Mouse (Mus musculus): Measurements from ENCODE around the gene Dnm3. TPM values are rescaled to one million over a fixed set of nuclear protein-coding genes. Genes with fewer than 3 reads are reported as not detected.

Gene Dnm3
- total and polyA plus RNA-seq, 3 experiments = not detected

DNA sequence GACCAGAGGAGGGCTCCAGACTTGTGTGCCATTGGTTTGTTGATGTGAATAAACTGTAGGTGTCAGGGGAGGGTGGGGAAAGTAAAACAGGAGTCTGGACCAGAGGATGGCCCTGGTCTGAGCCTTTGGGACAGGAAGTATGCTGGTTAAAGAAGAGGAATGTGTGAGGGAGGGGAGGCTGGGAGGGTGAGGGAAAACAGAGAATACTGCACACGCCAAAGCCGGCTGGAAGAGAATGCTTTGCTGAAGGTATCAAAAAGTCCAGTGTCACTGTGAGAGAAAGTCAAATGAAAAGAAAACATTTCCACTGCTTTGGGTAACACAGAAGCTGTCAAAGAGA is 234.2 kb downstream of the Dnm3 start:
- Histone ChIP-seq H3K27ac (ENCODE audit: control insufficient read depth, low read depth, low read length) (no peak overlapping the region), H3K4me1 (ENCODE audit: control insufficient read depth in 1 of 2, insufficient read depth in 2 of 2, low read length in 2 of 2) (no peaks in the 10 kb centered on the region)

DNA sequence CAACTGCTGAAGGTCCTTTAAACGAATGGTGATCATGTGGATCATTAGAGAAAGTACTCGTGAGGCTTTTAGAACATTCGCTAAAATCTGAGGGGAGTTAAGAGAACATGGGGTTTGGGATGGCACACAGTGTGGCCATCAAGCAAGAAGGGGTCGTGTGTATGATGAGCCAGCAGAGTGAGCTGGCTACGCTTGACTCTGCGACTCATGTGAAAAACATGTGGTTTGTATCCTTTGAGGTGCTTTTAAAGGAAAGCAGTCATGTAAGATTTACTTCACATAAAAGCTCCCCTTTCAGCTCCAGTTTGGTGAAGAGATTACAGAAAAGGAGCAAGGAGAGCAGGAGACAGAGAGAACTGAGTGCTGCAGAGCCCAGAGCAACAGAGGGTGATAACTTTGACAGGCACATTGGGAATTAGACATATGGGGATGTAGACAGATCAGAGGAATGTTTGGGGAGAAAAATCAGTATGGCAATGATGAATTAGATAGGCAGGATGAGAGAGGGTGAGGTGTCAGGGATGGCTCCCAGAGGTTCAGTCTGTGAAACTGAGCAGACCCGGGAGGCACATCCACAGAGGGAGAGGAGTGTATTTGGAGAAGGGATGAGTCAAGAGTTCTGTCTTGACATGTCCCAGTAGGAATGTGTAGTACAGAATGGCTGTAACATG is 234.7 kb downstream of the Dnm3 start:
- Histone ChIP-seq H3K4me3 (ENCODE audit: control insufficient read depth in 1 of 2, insufficient read depth in 1 of 2, low read depth in 2 of 2, low read length in 2 of 2) (no peak overlapping the region), H3K9me3 (replicated peaks; ENCODE audit: insufficient read depth, low read length) (no peaks in the 10 kb centered on the region), H3K9ac (ENCODE audit: control insufficient read depth, low read depth, low read length, poor library complexity, severe bottlenecking) (no peak overlapping the region), H3K36me3 (ENCODE audit: control insufficient read depth in 1 of 2, insufficient read depth in 2 of 2, low read length in 2 of 2) (no peaks in the 10 kb centered on the region), H3K79me2 (ENCODE audit: control insufficient read depth, insufficient read depth, low read length, poor library complexity) (no peaks in the 10 kb centered on the region), H3K27me3 (ENCODE audit: control insufficient read depth in 1 of 2, insufficient read depth in 2 of 2, low read length in 2 of 2) (no peaks in the 10 kb centered on the region), H3K27ac (ENCODE audit: control insufficient read depth, low read depth, low read length) (no peak overlapping the region), H3K4me1 (ENCODE audit: control insufficient read depth in 1 of 2, insufficient read depth in 2 of 2, low read length in 2 of 2) (no peaks in the 10 kb centered on the region)
- TF ChIP-seq MAFK (IDR thresholded peaks at IDR 0.05; ENCODE audit: borderline replicate concordance, low read depth, low read length) = no peak
- no peak for TF ChIP-seq SIN3A (IDR thresholded peaks at IDR 0.05; ENCODE audit: low read length)
- no peak for TF ChIP-seq TCF12 (IDR thresholded peaks at IDR 0.05; ENCODE audit: low read depth, low read length)
- TF ChIP-seq RCOR1 (IDR thresholded peaks at IDR 0.05; ENCODE audit: low read depth, low read length) = no peak
- TF ChIP-seq POLR2A (IDR thresholded peaks at IDR 0.05; ENCODE audit: control insufficient read depth in 1 of 2, insufficient read depth in 1 of 2, low read depth in 1 of 2, low read length in 2 of 2, poor library complexity in 1 of 2) = no peak
- TF ChIP-seq GABPA (IDR thresholded peaks at IDR 0.05; ENCODE audit: low read depth, low read length) = no peak
- no peak for TF ChIP-seq GATA1 (IDR thresholded peaks at IDR 0.05; ENCODE audit: low read depth, low read length)
- no peak for TF ChIP-seq CTCF (IDR thresholded peaks at IDR 0.05 in 2 of 3, conservative IDR thresholded peaks at IDR 0.05 in 1 of 3; ENCODE audit: control insufficient read depth in 1 of 3, insufficient read depth in 1 of 3, low read depth in 2 of 3, low read length in 3 of 3, poor library complexity in 1 of 3, severe bottlenecking in 1 of 3)
- no peak for DNase-seq (ENCODE audit: low read depth, low spot score)

More for the DNA sequence above, 234.2 kb downstream of the Dnm3 start:
- H3K9me3 ChIP-seq (replicated peaks; ENCODE audit: insufficient read depth, low read length) = no peaks in the 10 kb centered on the region
- H3K36me3 ChIP-seq (ENCODE audit: control insufficient read depth in 1 of 2, insufficient read depth in 2 of 2, low read length in 2 of 2) = no peaks in the 10 kb centered on the region
- H3K4me3 ChIP-seq (ENCODE audit: control insufficient read depth in 1 of 2, insufficient read depth in 1 of 2, low read depth in 2 of 2, low read length in 2 of 2) = no peak overlapping the region
- no peaks in the 10 kb centered on the region for H3K79me2 ChIP-seq (ENCODE audit: control insufficient read depth, insufficient read depth, low read length, poor library complexity)
- no peak for TF ChIP-seq MAFK (IDR thresholded peaks at IDR 0.05; ENCODE audit: borderline replicate concordance, low read depth, low read length)
- no peak for TF ChIP-seq ETS1 (IDR thresholded peaks at IDR 0.05; ENCODE audit: low read depth, low read length)
- no peak for TF ChIP-seq TAL1 (IDR thresholded peaks at IDR 0.05; ENCODE audit: low read length)
- no peak for TF ChIP-seq MAX (IDR thresholded peaks at IDR 0.05; ENCODE audit: low read length)
- no peak for TF ChIP-seq TBP (IDR thresholded peaks at IDR 0.05; ENCODE audit: low read depth, low read length)
- no peak for TF ChIP-seq USF2 (IDR thresholded peaks at IDR 0.05; ENCODE audit: borderline replicate concordance in 1 of 2, insufficient read depth in 1 of 2, low read depth in 1 of 2, low read length in 2 of 2)
- TF ChIP-seq JUND (IDR thresholded peaks at IDR 0.05; ENCODE audit: low read depth, low read length) = no peak
- H3K9ac ChIP-seq (ENCODE audit: control insufficient read depth, low read depth, low read length, poor library complexity, severe bottlenecking) = no peak overlapping the region
- no peaks in the 10 kb centered on the region for H3K27me3 ChIP-seq (ENCODE audit: control insufficient read depth in 1 of 2, insufficient read depth in 2 of 2, low read length in 2 of 2)
- no peak for DNase-seq (ENCODE audit: low read depth, low spot score)

- no peaks in the 10 kb centered on the region for H3K4me1 ChIP-seq (ENCODE audit: control insufficient read depth in 1 of 2, insufficient read depth in 2 of 2, low read length in 2 of 2)
- TF ChIP-seq ETS1 (IDR thresholded peaks at IDR 0.05; ENCODE audit: low read depth, low read length) (no peak), HCFC1 (IDR thresholded peaks at IDR 0.05; ENCODE audit: low read depth, low read length) (no peak), CTCF (IDR thresholded peaks at IDR 0.05 in 2 of 3, conservative IDR thresholded peaks at IDR 0.05 in 1 of 3; ENCODE audit: control insufficient read depth in 1 of 3, insufficient read depth in 1 of 3, low read depth in 2 of 3, low read length in 3 of 3, poor library complexity in 1 of 3, severe bottlenecking in 1 of 3) (no peak), BHLHE40 (IDR thresholded peaks at IDR 0.05; ENCODE audit: borderline replicate concordance, low read depth, low read length) (no peak), MAX (IDR thresholded peaks at IDR 0.05; ENCODE audit: low read length) (no peak), JUND (IDR thresholded peaks at IDR 0.05; ENCODE audit: low read depth, low read length) (no peak), GATA1 (IDR thresholded peaks at IDR 0.05; ENCODE audit: low read depth, low read length) (no peak), SIN3A (IDR thresholded peaks at IDR 0.05; ENCODE audit: low read length) (no peak), KAT2A (conservative IDR thresholded peaks at IDR 0.05; ENCODE audit: low read depth, low read length) (no peak), ZC3H11A (IDR thresholded peaks at IDR 0.05; ENCODE audit: low read depth, low read length) (no peak), ZNF384 (IDR thresholded peaks at IDR 0.05; ENCODE audit: low read depth, low read length) (no peak), SMC3 (IDR thresholded peaks at IDR 0.05; ENCODE audit: low read depth, low read length) (no peak), NRF1 (IDR thresholded peaks at IDR 0.05; ENCODE audit: insufficient read depth, low read depth, low read length, poor library complexity, severe bottlenecking) (no peak), CHD1 (IDR thresholded peaks at IDR 0.05; ENCODE audit: low read depth, low read length) (no peak), NELFE (IDR thresholded peaks at IDR 0.05; ENCODE audit: low read depth, low read length) (no peak), MYB (IDR thresholded peaks at IDR 0.05; ENCODE audit: low read depth, low read length) (no peak)
- DNase-seq (ENCODE audit: low read depth, low spot score) = no peak
- H3K9me3 ChIP-seq (replicated peaks; ENCODE audit: insufficient read depth, low read length) = no peaks in the 10 kb centered on the region
- H3K79me2 ChIP-seq (ENCODE audit: control insufficient read depth, insufficient read depth, low read length, poor library complexity) = no peaks in the 10 kb centered on the region
- no peak overlapping the region for H3K27ac ChIP-seq (ENCODE audit: control insufficient read depth, low read depth, low read length)
- no peaks in the 10 kb centered on the region for H3K27me3 ChIP-seq (ENCODE audit: control insufficient read depth in 1 of 2, insufficient read depth in 2 of 2, low read length in 2 of 2)
- no peaks in the 10 kb centered on the region for H3K36me3 ChIP-seq (ENCODE audit: control insufficient read depth in 1 of 2, insufficient read depth in 2 of 2, low read length in 2 of 2)
- H3K4me3 ChIP-seq (ENCODE audit: control insufficient read depth in 1 of 2, insufficient read depth in 1 of 2, low read depth in 2 of 2, low read length in 2 of 2) = no peak overlapping the region
- no peak overlapping the region for H3K9ac ChIP-seq (ENCODE audit: control insufficient read depth, low read depth, low read length, poor library complexity, severe bottlenecking)
These were observed 237.1 kb downstream of the Dnm3 start for GRCm38 (mm10) chr1:162240720-162241119.
